Mouse (Mus musculus) thymus, adult 2 months (tissue): Measurements from ENCODE around the gene Slc22a20. TPM values are rescaled to one million over a fixed set of nuclear protein-coding genes. Genes with fewer than 3 reads are reported as not detected.

Source experiments
- DNase-seq: peaks from one replicate; pipeline ENCODE4 v3.0.0; 2021
- H3K27ac ChIP-seq: fragments of 200-500 bp; 2 replicates; pipeline ENCODE4 v1.5.1; 2012; ENCODE audit warnings: low read length, control low read depth; ENCODE audit not compliant: control insufficient read depth, insufficient read depth
- H3K27me3 ChIP-seq: fragments of 200-500 bp; 2 replicates; pipeline ENCODE4 v1.6.1; 2012; ENCODE audit warnings: mild to moderate bottlenecking, low read length, moderate library complexity, mixed read lengths; ENCODE audit not compliant: control insufficient read depth, insufficient read depth
- H3K36me3 ChIP-seq: fragments of 200-500 bp; 2 replicates; pipeline ENCODE4 v1.6.1; 2012; ENCODE audit warnings: mild to moderate bottlenecking, low read length, moderate library complexity; ENCODE audit not compliant: control insufficient read depth, insufficient read depth
- H3K4me1 ChIP-seq: fragments of 200-500 bp; replicated peaks from 2 replicates; pipeline ENCODE4 v1.6.1; 2012; ENCODE audit warnings: low read length; ENCODE audit not compliant: control insufficient read depth, insufficient read depth
- H3K4me3 ChIP-seq: fragments of 200-500 bp; 2 replicates; pipeline ENCODE4 v1.5.1; 2012; ENCODE audit warnings: mild to moderate bottlenecking, low read length, control low read depth, moderate library complexity; ENCODE audit not compliant: control insufficient read depth, insufficient read depth
- CTCF ChIP-seq: fragments of 200-500 bp; IDR thresholded peaks from 2 replicates; pipeline ENCODE4 v1.5.1; 2012; ENCODE audit warnings: mild to moderate bottlenecking, control low read depth, low read length, moderate library complexity, borderline replicate concordance; ENCODE audit not compliant: control insufficient read depth, poor library complexity, insufficient read depth; ENCODE audit errors: extremely low read depth
- POLR2A ChIP-seq: fragments of 200-500 bp; IDR thresholded peaks from 2 replicates; pipeline ENCODE4 v1.6.1; 2012; ENCODE audit warnings: mild to moderate bottlenecking, low read length, control low read depth, moderate library complexity; ENCODE audit not compliant: control insufficient read depth, poor library complexity, insufficient read depth; ENCODE audit errors: extremely low read depth
- WGBS: fragments of 180-500 bp; shearing (Covaris S2); methylation state at CpG from one replicate; pipeline ENCODE4 v1.1.7; 2018; 5-methylcytosine and 5-hydroxymethylcytosine counted together
- polyA plus RNA-seq: library from polyadenylated mRNA; depleted of rRNA; stranded (reverse); fragments of >200 nt; gene quantifications from 2 replicates; pipeline ENCODE4 v1.2.3, GENCODE M21; 2012

Slc22a20 gene
- polyA plus RNA-seq, 1 experiment = 0.20 TPM

DNA sequence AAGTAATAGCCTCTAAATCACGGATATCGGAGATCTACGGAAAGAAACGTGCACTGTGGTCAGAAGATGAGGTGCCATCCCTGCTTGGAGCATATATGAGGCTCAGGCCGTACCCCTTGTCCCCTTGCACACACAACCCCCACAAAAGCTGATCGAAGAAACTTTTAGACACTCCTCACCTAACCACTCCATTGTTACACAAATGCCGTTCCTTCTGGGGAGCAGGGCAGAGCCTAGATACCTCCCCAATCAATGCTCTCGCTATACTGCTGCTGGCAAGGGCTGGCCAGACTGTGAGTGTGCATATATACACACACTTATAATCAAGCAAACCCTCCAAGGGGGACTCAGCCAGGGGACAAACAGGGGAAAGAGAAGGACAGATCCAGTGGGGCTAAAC is 23.2 kb upstream of the Slc22a20 start:
- no peak for TF ChIP-seq CTCF
- no peak for TF ChIP-seq POLR2A
- DNase-seq = no peak

GRCm38 (mm10) chr19:6007013-6007412 is 21.1 kb upstream of the Slc22a20 start:
- Histone ChIP-seq H3K4me1 (peaks cover 7% of the 10 kb centered on the region; the same call in 1 of the 2 replicates), H3K36me3 (peaks cover 33% of the 10 kb centered on the region), H3K4me3 (no peak overlapping the region), H3K27me3 (no peaks in the 10 kb centered on the region), H3K27ac (no peak overlapping the region)
- 96% methylated on average over 13 of the region's 13 CpGs for whole genome bisulfite sequencing
- no peak for DNase-seq
- TF ChIP-seq POLR2A (no peak), CTCF (no peak)

More for the DNA sequence above, 23.2 kb upstream of the Slc22a20 start:
- H3K27ac ChIP-seq = no peak overlapping the region
- peaks cover 28% of the 10 kb centered on the region for H3K36me3 ChIP-seq
- WGBS = 97% methylated on average over 8 of the region's 8 CpGs
- H3K4me1 ChIP-seq = peaks cover 16% of the 10 kb centered on the region
- H3K4me3 ChIP-seq = no peak overlapping the region
- H3K27me3 ChIP-seq = no peaks in the 10 kb centered on the region

DNA sequence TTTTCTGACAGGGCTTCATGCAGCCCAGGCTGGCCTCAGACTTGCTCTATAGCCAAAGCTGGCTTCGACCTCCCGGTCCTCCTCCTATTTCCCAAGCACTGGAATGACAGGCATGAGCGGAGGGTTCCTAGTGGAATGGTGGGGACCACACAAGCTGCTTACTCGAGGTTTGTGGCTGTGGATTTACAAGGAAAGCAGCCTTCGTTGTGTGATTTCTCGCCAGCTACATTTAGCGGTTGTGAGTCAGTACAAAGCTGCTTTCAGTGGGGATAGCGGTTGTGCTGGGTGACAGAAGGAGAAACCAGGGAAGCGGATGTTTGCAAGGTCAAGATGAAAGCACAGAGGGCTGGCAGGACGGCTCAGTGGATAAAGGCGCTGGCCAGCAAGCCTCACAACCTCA is 19.6 kb upstream of the Slc22a20 start:
- H3K27me3 ChIP-seq = no peaks in the 10 kb centered on the region
- TF ChIP-seq CTCF (no peak), POLR2A (no peak)
- 93% methylated on average over 11 of the region's 11 CpGs for WGBS
- H3K4me3 ChIP-seq = no peak overlapping the region
- no peak overlapping the region for H3K27ac ChIP-seq
- H3K36me3 ChIP-seq = peaks cover 41% of the 10 kb centered on the region
- DNase-seq = no peak
- no peaks in the 10 kb centered on the region for H3K4me1 ChIP-seq

DNA sequence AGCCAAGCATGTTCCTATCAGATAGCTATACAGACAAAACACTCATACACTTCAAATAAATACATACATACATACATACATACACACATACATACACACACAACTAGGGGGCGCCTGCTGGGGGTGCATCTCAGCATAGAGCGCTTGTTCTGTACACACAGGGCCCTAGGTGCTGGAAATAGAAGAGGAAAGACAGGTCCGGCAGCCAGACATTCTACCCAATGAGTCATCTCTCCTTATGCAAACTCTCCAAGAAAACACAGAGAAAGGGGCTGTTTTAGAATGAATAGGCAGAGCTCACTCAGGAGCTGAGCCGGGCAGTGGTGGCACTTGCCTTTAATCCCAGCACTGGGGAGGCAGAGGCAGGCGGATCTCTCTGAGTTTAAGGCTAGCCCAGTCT is 14.0 kb upstream of the Slc22a20 start:
- no peak overlapping the region for H3K4me3 ChIP-seq

GRCm38 (mm10) chr19:5998180-5998579 is 12.2 kb upstream of the Slc22a20 start:
- Histone ChIP-seq H3K4me3 (no peak overlapping the region), H3K27me3 (no peaks in the 10 kb centered on the region), H3K27ac (no peak overlapping the region), H3K4me1 (no peaks in the 10 kb centered on the region), H3K36me3 (peaks cover 34% of the 10 kb centered on the region)
- TF ChIP-seq POLR2A (no peak), CTCF (no peak)
- 95% methylated on average over 3 of the region's 3 CpGs for WGBS
- DNase-seq = no peak

More for the DNA sequence above, 14.0 kb upstream of the Slc22a20 start:
- H3K4me1 ChIP-seq = no peaks in the 10 kb centered on the region
- H3K36me3 ChIP-seq = peaks cover 19% of the 10 kb centered on the region
- DNase-seq = no peak
- 93% methylated on average over 5 of the region's 5 CpGs for WGBS
- H3K27me3 ChIP-seq = no peaks in the 10 kb centered on the region
- no peak for TF ChIP-seq CTCF
- no peak for TF ChIP-seq POLR2A
- H3K27ac ChIP-seq = no peak overlapping the region

DNA sequence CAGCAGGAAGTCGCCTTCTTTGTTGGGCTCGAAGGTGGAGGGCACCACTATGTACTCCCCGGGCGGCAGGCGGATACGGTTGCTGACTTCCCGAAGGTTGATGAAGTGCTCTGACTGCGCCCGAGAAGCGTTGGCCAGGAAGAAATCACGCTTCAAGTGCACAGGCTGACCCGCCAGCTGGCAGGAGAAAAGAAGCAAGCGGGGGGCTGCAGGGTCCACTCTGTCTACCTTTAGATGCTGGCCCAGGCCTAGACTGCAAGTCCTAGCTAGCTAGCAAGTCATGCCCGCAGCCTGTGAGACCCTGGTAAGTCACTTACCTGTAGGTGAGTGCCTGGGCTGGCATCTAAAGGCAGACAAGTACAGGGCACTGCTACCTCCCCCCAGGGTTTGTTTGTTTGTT is 8.8 kb upstream of the Slc22a20 start:
- no peak for DNase-seq
- 97% methylated on average over 14 of the region's 14 CpGs for WGBS
- TF ChIP-seq CTCF = no peak
- no peak for TF ChIP-seq POLR2A
- H3K27me3 ChIP-seq = no peaks in the 10 kb centered on the region
- H3K36me3 ChIP-seq = peaks cover 24% of the 10 kb centered on the region
- H3K4me3 ChIP-seq = no peak overlapping the region
- H3K4me1 ChIP-seq = no peaks in the 10 kb centered on the region
- H3K27ac ChIP-seq = no peak overlapping the region

DNA sequence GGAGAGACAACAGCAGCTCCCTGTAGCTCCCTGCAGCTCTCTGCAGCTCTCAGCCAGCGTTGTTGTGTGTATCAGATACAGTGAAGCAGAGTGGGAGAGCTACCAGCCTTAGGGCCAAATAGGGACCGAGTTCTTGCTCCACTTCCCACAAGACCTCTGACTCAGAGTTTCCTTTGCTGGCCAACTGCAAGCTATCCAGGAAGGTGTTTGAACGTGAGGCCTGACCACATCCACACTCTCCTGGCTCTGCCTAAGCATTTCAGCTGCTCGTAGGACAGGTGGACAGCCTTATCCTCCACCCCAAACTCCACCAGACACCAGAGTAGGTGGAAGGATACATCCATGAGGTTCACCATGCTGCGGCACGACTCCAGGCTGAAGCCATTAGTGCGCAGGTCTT is 6.1 kb upstream of the Slc22a20 start:
- Histone ChIP-seq H3K4me1 (peaks cover 10% of the 10 kb centered on the region), H3K36me3 (peaks cover 24% of the 10 kb centered on the region), H3K27me3 (no peaks in the 10 kb centered on the region), H3K27ac (no peak overlapping the region), H3K4me3 (no peak overlapping the region)
- WGBS = 68% methylated on average over 7 of the region's 7 CpGs
- TF ChIP-seq POLR2A (no peak), CTCF (no peak)
- no peak for DNase-seq

- WGBS = 98% methylated on average over 7 of the region's 7 CpGs
- Histone ChIP-seq H3K4me3 (no peak overlapping the region), H3K4me1 (peaks cover 10% of the 10 kb centered on the region), H3K27ac (no peak overlapping the region), H3K27me3 (no peaks in the 10 kb centered on the region), H3K36me3 (peaks cover 24% of the 10 kb centered on the region)
- TF ChIP-seq CTCF (no peak), POLR2A (no peak)
- DNase-seq = no peak
Observed at GRCm38 (mm10) chr19:5991467-5991866, 5.5 kb upstream of the Slc22a20 start.
